Mouse (Mus musculus) testis, adult 2 months (tissue): Measurements from ENCODE around the gene Unc119b.

Experiments used
- CTCF ChIP-seq: fragments of 200-500 bp; IDR thresholded peaks from 2 replicates; pipeline ENCODE4 v1.5.1; 2012; ENCODE audit warnings: low read depth, mild to moderate bottlenecking, inconsistent platforms, low read length, moderate library complexity; ENCODE audit not compliant: control insufficient read depth, insufficient read depth, insufficient replicate concordance
- POLR2A ChIP-seq: fragments of 200-500 bp; IDR thresholded peaks from 2 replicates; pipeline ENCODE4 v1.6.1; 2012; ENCODE audit warnings: low read depth, mild to moderate bottlenecking, inconsistent platforms, low read length, moderate library complexity; ENCODE audit not compliant: control insufficient read depth

- TF ChIP-seq CTCF (no peak), POLR2A (no peak)
Observed at GRCm38 (mm10) chr5:115139124-115139523, 4.3 kb upstream of the Unc119b start.
